Mouse (Mus musculus) left cerebral cortex, postnatal 4 days (tissue): ENCODE measurements around the gene Plod2. TPM values are rescaled to one million over a fixed set of nuclear protein-coding genes. Genes with fewer than 3 reads are reported as not detected.

Source experiments
- DNase-seq: peaks from one replicate; pipeline ENCODE4 v3.0.0-alpha.2; 2022
- intact Hi-C: fragments of 180-260 bp; cut with DNase I; formaldehyde crosslinking; loops from one replicate; pipeline ENCODE4 v1.15.1; 2025
- total RNA-seq, 2 experiments: library from RNA; stranded (reverse); gene quantifications; 2 replicates each; pipeline ENCODE4 v1.2.3; 2021

Plod2 gene
- 10 to 100 TPM; 11.9 to 12.6 TPM for total RNA-seq

DNA sequence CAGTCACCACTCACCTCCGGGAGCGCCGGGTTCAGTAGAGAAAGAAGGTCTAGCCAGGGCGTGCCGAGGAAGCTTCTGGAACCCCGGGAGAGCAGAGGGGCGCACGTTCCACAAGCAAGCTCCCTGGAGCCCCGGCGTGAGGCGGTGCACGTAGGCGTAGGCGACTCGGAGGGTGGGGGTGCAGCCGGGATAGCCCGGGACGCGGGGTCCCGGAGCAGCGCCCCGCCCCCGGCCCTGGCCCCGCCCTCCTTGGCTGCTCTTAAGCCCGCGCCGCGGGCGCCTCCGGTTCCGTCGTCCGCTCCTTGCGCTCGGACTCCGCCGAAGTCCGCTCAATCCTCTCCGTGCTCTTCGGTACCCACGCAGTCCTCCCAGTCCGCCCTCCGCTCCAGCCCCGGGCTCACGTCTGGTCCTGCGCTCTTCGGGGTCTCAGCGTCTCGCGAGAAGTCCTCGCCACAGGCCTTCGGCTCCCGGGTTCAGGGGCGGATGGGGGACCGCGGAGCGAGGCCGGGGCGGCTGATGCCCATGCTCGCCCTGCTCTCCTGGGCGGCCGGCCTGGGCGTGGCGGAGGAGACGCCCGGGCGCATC, at the start of gene Plod2:
Gene Plod2 (plus strand): TSS at position 247 of the 585 bp plus-strand sequence.
- DNase-seq = peak; percentile 78
- intact Hi-C loops = no loop called here

DNA sequence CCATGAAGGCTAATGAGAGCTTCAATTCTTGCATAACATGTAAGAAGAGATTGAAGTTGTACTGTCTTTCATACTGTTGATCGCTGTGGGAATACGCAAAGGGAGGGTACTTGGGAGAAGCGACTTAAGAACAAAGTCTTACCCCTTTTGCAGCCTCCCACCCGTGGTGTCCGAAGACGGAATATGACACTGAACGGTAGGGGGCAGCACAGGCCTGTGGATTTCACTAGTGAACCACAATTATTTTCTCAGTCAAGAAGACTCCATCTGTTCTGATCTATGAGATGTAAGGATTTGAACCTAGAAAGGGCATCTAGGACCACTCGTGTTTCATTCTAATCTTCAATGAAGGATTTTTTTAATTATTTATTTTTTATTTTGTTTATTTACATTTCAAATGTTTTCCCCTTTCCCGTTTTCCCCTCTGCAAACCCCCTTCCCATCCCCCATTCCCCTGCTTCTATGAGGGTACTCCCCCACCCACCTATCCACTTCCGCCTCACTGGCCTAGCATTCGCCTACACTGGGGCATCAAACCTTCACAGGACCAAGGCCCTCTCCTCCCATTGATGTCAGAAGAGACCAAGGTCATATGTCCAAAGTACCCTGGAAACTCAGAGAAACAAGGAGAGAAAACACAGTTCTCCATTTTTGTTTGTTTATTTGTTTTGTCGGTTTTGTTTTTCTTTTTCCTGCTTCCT, 42.2 kb upstream of the Plod2 start:
- intact Hi-C loops = loop anchor here (10.0 kb wide), 1 partner anchor 375 kb away; no protein-coding TSS in a partner anchor
- DNase-seq = peak; percentile 90

DNA sequence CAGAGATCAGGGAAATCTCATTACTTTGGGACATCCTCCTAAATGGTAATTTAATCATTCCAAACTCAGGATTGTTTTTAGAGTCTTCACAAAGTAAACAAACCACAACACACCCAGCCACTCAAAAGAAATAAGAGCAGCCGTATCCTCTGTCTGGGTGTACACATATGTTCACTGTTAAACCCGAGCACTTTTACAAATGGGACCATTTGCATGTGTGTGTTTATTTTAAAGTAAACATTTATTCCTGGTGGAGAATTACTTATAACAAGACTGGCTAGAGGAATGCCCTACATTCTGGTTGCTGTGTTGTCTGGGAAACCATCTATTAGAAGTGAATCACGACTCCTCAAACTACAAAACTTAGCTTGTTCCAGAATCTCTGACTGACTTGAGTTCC, 37.8 kb upstream of the Plod2 start:
- intact Hi-C loops = loop anchor here (10.0 kb wide), 1 partner anchor 371 kb away; no protein-coding TSS in a partner anchor
- DNase-seq = no peak

DNA sequence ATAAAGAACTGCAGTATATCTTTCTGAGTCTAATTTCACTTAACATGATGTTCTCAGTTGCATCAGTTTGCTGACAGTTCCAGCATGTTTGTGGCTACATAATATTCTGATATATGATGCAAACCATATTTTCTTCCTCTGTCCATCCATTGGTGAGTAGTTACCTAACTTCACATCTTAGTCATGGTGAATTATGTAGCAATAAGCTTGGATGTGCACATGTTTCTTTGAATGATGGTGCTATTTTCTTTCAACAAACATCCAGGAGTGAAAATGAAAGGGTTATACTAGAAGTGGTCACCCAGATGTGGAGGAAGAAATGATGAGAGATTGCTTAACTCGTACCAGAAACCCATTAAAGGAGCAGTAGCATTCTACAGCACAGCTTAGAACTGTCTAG, 37.1 kb upstream of the Plod2 start:
- intact Hi-C loops = loop anchor here (10.0 kb wide), 1 partner anchor 370 kb away; no protein-coding TSS in a partner anchor
- no peak for DNase-seq

DNA sequence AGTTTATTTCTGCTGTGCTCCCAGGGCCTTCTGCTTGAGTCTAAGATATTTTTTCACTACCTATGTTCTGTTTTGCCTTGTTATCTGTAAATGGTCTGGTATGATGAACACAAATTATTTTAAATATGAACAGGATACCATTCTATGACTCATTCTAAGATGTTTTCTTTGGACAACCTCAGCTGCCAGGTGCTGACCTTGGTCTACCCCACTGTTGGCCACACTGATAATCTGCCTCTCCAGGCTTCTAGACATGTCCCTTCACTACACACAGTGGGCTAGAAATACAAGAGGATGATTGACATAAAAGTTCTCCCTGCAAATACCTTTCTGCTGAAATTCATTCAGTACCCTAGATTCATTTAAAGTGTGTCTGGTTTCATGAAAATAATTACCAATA, 30.3 kb upstream of the Plod2 start:
- DNase-seq = no peak
- intact Hi-C loops = no loop called here

DNA sequence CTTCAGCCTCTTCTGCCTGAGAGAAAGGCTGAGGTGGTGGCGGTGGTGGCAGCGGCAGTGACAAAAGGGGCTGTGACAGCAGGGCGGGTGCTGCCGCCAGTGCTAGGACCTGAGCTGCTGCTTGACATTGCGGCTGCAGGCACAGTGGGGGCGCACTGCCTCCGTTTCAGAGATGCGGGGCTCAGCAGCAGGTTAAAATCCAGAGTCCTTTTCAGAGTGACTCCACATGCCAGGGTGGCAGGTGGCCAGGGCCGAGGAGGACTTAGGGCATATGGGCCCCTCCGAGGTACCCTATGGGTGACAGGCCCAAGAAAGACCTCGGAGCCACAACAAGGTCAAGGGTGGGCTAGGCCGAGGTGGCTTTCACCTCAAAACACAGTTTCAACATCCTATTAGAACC, 25.0 kb upstream of the Plod2 start:
- peak; percentile 8 for DNase-seq

DNA sequence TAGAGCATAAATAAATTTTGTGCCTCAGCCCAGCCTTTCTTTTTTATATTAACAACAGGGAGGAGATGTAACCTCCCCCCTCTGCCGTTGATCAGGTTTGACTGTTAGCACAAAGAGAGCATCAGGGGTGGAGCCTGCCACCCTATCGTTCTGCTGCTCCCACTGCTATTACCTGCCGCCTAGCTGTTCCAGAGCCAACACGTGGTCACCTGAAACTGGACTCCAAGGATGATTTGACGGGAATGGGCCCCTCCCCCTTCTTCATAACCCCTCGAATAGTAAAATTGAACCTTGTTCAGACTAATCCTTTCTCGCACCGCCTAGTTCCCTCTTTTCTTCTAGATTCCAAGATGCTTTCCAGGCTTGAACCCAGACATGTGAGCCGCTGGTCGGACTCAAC, 21.3 kb upstream of the Plod2 start:
- intact Hi-C loops = no loop called here
- no peak for DNase-seq

More for the DNA sequence above, 25.0 kb upstream of the Plod2 start:
- intact Hi-C loops = no loop called here

DNA sequence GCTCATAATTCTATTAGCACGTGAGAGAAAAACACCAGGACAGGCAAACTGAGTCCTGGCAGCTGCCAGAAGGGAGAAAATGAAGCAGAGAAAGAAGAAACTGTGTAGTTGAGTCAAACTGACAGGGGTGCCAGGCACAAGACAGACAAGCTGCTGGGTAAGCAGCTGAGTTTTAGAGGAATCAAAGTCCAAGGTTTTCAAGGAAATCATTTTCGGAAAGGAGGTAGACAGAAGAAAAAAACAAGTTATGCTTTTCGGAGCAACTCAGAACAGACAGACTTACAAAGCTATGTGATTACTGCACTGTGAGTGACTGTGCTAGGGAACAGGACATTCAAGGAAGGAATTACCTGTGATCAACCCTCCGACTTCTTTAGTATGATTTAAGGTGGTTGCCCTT, 17.5 kb upstream of the Plod2 start:
- no peak for DNase-seq
- intact Hi-C loops = no loop called here

DNA sequence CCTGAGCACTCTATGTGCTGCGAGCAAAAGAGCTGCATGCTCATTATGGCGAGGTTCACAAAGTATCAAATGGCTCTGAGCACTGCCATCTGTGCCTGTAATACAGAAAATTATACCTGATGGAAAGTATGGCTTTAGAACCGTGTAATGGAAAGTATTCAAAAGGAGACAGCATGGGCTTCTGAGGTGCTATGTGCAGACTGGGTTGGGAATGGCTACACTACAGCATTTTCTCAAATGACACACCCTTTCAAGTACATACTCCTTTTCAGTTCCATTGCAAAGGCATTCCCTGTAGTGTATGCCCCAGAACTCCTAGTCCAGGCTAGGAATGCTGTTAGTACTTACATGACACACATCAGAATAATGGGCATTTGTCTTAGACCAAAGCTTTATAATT, 12.0 kb upstream of the Plod2 start:
- DNase-seq = no peak
- intact Hi-C loops = no loop called here

DNA sequence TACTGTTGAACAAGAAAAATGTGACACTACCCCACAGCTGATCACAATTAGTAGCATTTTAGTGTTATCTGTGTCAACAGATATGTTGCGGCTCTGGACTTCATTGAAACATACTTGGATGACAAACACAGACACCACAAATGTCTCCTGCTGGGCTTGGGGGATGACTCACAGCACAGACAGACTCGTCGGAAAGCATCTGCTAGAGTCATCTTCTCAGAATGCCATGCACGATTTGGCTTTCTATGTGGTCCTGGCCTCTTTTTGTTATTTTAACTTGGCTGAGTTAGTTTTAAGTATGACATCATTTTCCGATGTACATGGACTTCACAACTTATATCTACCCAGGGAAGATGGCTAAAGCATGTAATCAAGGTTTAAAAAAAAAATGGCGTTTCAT, 4.3 kb upstream of the Plod2 start:
- intact Hi-C loops = no loop called here
- DNase-seq = peak; percentile 35

DNA sequence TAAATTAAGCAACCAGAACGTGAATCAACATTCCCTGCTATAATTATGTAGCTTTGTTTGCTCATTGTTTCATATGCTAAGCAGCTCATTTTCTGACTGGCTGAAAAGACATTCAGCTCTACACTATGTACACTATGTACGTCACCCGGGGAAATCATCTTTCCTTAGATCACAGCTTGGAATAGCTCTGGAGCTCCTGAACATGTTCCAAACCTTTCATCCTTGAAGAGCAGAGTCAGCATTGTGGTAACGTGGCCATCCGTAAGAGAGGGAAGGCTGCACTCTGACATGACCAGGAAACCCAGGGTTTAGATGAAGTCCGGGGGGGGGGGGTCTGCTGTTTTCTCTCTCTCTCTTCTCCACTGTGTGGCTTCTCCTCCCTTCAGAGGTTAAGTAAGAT, 3.8 kb upstream of the Plod2 start:
- intact Hi-C loops = no loop called here
- DNase-seq = no peak

DNA sequence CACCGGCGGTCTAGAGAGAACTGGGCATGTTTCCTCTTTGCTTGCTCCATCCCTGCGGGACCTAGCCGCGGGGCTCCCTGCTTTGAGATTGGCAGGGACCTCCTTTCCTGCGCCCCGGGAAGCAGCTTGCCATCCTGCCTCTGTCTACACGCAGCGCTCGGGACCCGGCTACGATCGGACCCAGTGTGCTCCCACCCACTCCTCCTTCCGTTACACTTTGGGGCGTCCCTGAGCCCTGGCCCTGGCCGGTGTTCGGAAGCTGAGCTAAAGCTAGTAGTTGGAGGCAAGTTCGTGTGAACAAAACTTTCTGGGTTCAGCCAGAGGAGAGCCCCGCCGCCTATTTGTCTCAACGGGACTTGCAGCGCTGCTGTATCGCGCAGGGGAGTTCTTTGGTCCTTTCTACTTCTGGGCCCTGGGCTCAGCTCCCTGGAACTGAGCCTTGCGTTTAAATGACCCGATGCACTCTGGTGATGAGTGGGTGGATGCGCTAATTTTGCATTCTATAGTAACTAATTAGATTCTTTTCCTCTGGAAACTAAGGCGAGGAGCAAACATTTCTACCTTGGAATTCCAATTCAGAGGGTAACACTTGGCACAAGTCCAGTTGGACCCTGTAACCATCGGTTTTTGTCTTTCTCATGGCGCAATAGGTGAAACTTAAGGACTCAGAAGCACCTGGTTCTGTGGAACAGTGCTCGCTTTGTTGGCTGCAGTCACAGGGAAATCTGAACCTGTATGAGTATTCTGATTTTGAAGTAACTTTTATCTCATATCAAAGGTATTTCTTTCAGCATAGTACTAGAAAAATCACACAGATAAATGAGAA, 781 bp downstream of the Plod2 start:
- DNase-seq = peak; percentile 44
- intact Hi-C loops = no loop called here

DNA sequence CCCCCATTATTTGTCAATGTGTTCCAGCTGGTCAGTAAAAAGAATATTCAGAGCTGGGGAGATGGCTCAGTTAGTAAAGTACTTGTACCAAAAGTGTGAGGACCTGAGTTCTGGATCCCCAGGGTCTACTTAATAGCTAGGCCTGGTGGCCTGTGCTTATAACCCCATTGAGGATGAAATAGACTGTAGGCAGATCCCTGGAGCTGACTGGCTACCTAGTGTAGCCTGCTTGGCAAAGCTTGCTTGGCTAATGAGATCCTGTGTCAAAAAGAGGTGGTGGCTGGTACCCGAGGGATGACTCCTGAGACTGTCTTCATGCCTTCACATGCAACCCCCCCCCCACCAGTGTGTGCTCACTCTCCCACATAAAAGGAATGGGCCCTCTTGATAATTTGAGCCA, 2.1 kb downstream of the Plod2 start:
- intact Hi-C loops = no loop called here
- no peak for DNase-seq

DNA sequence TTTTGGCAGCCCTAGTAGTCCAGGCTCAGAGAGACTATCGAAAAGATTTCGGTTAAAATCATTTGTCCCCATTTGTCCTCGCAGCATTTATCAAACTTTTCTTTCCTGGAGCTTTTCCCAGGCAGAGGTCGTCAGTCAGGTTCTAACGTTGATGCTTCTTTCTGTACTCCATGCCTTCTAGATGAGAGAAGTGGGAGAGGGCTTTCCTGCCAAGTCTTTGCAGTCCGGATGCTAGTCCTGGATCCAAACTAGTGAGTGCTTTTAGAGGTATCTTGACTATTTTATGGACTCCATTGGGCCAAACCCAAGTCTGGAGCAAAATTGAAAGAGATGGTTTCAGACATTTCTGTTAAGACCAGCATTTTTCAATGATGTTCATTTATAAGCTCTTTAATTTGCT, 3.0 kb downstream of the Plod2 start:
- intact Hi-C loops = no loop called here
- no peak for DNase-seq

DNA sequence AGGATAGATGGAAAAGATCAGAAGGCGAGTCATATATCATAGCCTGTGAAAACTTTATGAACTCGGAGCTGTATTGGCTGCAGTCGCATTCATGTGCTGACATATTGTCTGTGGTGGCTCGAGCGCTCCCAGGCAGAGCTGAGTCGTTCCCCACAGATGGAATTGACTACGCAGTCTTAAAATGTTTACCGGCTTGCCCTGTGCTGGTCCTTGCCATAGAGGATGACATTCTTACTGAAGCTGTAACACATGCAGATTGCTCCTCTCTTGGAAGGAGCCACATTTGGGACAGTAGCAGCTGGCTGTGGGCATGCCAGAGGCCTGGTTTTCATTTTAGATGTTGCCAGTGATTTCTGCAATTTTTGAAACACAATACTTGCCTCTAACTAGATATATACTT, 4.4 kb downstream of the Plod2 start:
- intact Hi-C loops = no loop called here
- no peak for DNase-seq

DNA sequence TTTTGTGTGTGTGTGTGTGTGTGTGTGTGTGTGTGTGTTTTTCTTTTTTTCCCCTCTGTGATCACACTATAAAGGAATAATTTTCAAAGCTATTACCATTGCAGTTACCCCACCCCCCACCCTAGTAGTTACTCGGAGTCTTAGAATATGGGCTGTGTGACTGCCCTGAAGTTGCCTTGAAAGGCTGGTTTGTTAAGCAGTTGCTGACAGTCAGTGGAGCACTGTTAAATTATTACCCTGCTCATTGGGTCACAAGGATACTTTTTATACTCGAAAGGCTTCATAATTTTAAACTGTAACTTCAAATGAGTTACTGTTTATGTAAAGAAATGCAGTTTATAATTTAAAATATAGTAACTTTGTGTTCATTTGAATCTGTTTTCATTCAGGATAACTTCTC, 5.1 kb downstream of the Plod2 start:
- no peak for DNase-seq
- intact Hi-C loops = no loop called here

DNA sequence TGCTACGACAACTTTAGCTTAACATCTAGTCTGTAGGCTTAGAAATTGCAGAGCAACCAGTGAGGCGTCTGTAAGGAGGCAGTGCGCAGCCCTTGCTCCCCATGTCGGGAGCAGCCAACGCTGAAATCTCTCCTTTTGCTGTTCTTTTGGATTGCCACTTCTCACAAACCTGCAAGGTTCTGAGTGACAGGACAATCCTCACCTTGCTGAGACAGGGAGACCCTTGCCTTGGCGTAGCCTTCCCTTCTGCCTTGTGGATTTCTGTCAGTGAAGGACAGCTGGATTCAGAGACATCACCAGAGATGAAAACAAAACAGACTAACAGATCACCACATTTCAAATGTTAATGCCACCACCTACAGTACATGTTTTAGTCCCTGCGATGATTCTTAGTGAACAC, 5.8 kb downstream of the Plod2 start:
- intact Hi-C loops = no loop called here
- DNase-seq = no peak

DNA sequence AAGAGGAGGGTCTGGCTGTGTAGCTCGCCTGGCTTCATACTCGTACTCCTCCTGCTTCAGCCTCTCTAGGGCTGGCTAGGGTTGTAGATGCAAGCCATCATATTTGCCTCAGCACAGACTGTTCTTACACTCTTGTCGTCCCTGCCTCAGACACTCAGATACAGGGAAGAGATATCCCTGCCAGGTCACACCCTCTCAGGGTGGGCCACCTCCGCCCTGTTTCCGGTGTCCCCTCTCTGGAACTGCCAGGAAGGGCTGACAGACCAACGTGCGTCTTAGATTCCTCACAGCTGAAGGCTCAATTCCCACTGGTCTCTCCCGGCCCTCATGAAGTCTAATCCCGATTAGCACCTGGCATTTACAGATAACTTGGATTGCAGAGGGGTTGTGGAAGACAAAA, 6.6 kb downstream of the Plod2 start:
- intact Hi-C loops = no loop called here
- no peak for DNase-seq

DNA sequence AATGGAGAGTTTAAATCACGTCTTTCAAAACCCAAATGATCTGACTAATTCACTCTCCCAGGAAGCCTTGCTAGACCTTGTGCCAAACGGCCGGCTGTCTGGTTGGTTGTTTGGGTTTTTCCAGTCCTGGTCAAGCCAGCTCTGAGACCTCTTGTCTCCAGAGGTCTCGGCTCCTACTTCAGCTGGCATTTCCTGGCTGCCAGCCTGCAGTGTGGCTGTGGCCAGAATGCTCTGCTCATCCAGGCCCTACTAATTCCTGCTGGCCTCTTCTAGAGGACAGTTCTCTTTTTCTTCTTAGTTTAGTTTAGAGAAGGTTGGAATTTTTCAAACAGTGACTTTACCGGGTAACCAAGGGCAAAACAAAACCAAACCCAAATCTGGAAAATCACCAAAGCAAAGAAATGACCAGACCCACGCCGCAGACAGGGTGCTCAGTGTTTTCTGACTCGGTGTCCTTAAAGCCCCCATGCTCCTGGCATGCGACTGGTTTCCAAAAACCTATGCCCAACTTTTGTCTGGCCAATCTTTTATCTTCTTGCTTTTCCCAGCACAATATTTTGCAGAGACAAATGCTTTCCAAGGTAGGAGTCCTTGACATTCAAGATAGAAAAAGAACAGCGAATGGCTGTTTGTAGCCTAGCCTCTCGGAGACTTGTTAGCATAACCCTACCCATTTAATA, 7.9 kb downstream of the Plod2 start:
- intact Hi-C loops = no loop called here
- peak; percentile 52 for DNase-seq

DNA sequence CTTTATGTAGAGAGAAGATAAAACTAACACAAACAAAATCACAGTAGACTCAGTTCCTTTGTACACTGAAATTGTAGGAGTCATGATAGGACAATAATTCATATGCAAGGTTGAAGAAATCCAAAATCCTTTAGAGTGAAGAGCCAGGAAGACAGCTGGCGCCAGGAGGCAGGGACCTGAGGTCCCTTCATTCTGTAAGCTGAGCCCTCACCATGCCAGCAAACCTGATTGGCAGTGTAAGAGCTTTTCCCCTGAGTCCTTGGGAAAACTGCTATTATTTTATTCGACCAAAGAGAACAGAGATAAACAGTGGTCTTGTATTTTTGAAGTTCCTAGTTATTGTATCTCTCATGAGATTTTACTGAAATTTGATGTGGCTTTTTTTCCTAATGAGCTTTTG, 9.0 kb downstream of the Plod2 start:
- DNase-seq = peak; percentile 32
- intact Hi-C loops = no loop called here

DNA sequence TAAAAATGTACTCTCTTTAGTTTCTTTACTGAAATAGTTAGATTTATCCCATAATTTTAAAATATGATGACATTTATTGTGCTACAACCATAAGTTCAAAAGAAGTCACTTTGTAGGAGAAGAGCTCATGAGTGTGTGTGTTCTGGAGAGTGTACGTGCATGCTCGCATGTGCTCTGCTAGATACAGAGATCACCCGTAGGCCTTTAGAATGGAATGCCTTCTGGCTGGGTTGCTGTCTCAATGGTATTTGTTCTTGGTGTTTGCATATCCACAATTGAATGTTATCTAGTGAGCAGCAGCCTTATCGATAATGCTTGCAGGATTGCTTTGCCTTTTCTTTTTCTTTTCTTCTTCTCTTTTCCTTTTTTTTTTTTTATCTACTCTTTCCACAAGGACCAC, 9.6 kb downstream of the Plod2 start:
- intact Hi-C loops = no loop called here
- no peak for DNase-seq
